Mouse (Mus musculus): ENCODE data around the gene Cacnb1. TPM values are rescaled to one million over a fixed set of nuclear protein-coding genes. Genes with fewer than 3 reads are reported as not detected.

Cacnb1 gene
- not detected in 2 replicates for total RNA-seq (2015; ENCODE audit: low replicate concordance)
- 0.13 and 0.68 TPM in 2 replicates for total RNA-seq (2017; ENCODE audit: low replicate concordance)

- ATAC-seq (replicated peaks; ENCODE audit: low FRiP score, poor library complexity, severe bottlenecking): no peak
Observed at GRCm38 (mm10) chr11:98022555-98023371, at the start of gene Cacnb1. Gene Cacnb1 (minus strand): TSS chr11:98023034.

- no peak for ATAC-seq (replicated peaks; ENCODE audit: low FRiP score, poor library complexity, severe bottlenecking)
Observed at GRCm38 (mm10) chr11:98067255-98067654, 44.4 kb upstream of the Cacnb1 start.

GRCm38 (mm10) chr11:98066201-98066600, 43.4 kb upstream of the Cacnb1 start:
- no peak for ATAC-seq (replicated peaks; ENCODE audit: low FRiP score, poor library complexity, severe bottlenecking)

- ATAC-seq (replicated peaks; ENCODE audit: low FRiP score, poor library complexity, severe bottlenecking): no peak
Observed at GRCm38 (mm10) chr11:98061904-98062562, 39.2 kb upstream of the Cacnb1 start.

GRCm38 (mm10) chr11:98061441-98061840, 38.6 kb upstream of the Cacnb1 start:
- no peak for ATAC-seq (replicated peaks; ENCODE audit: low FRiP score, poor library complexity, severe bottlenecking)

GRCm38 (mm10) chr11:98060104-98060692, 37.4 kb upstream of the Cacnb1 start:
- no peak for ATAC-seq (replicated peaks; ENCODE audit: low FRiP score, poor library complexity, severe bottlenecking)

- ATAC-seq (replicated peaks; ENCODE audit: low FRiP score, poor library complexity, severe bottlenecking): no peak
Observed at GRCm38 (mm10) chr11:98059662-98060061, 36.8 kb upstream of the Cacnb1 start.

- ATAC-seq (replicated peaks; ENCODE audit: low FRiP score, poor library complexity, severe bottlenecking): no peak
Observed at GRCm38 (mm10) chr11:98057998-98058397, 35.2 kb upstream of the Cacnb1 start.

GRCm38 (mm10) chr11:98057466-98057865, 34.6 kb upstream of the Cacnb1 start:
- ATAC-seq (replicated peaks; ENCODE audit: low FRiP score, poor library complexity, severe bottlenecking): no peak

- no peak for ATAC-seq (replicated peaks; ENCODE audit: low FRiP score, poor library complexity, severe bottlenecking)
Observed at GRCm38 (mm10) chr11:98052989-98053834, 30.4 kb upstream of the Cacnb1 start, which contains the start of gene Stac2. Gene Stac2 (minus strand): TSS chr11:98053462.

GRCm38 (mm10) chr11:98052129-98052988, 29.5 kb upstream of the Cacnb1 start:
- no peak for ATAC-seq (replicated peaks; ENCODE audit: low FRiP score, poor library complexity, severe bottlenecking)

- no peak for ATAC-seq (replicated peaks; ENCODE audit: low FRiP score, poor library complexity, severe bottlenecking)
Observed at GRCm38 (mm10) chr11:98051611-98052128, 28.8 kb upstream of the Cacnb1 start.

GRCm38 (mm10) chr11:98050940-98051339, 28.1 kb upstream of the Cacnb1 start:
- no peak for ATAC-seq (replicated peaks; ENCODE audit: low FRiP score, poor library complexity, severe bottlenecking)

GRCm38 (mm10) chr11:98050520-98050815, 27.6 kb upstream of the Cacnb1 start:
- ATAC-seq (replicated peaks; ENCODE audit: low FRiP score, poor library complexity, severe bottlenecking): no peak

- no peak for ATAC-seq (replicated peaks; ENCODE audit: low FRiP score, poor library complexity, severe bottlenecking)
Observed at GRCm38 (mm10) chr11:98049672-98050519, 27.1 kb upstream of the Cacnb1 start.

GRCm38 (mm10) chr11:98047745-98048144, 24.9 kb upstream of the Cacnb1 start:
- no peak for ATAC-seq (replicated peaks; ENCODE audit: low FRiP score, poor library complexity, severe bottlenecking)

GRCm38 (mm10) chr11:98046466-98046865, 23.6 kb upstream of the Cacnb1 start:
- ATAC-seq (replicated peaks; ENCODE audit: low FRiP score, poor library complexity, severe bottlenecking): no peak

- ATAC-seq (replicated peaks; ENCODE audit: low FRiP score, poor library complexity, severe bottlenecking): no peak
Observed at GRCm38 (mm10) chr11:98045596-98045995, 22.8 kb upstream of the Cacnb1 start.
